Mouse (Mus musculus) CH12.LX (cell line): ENCODE results near the gene Zfyve1. TPM values are rescaled to one million over a fixed set of nuclear protein-coding genes. Genes with fewer than 3 reads are reported as not detected.

Source experiments
- DNase-seq: peaks from one replicate; pipeline ENCODE4 v3.0.0-alpha.2; 2013; ENCODE audit errors: extremely low read depth
- H3K27ac ChIP-seq: 2 replicates; pipeline ENCODE4 v1.5.1; 2012; ENCODE audit warnings: low read depth, mild to moderate bottlenecking, control low read depth, moderate library complexity; ENCODE audit not compliant: insufficient read depth
- H3K27me3 ChIP-seq: replicated peaks from 2 replicates; pipeline ENCODE3; 2012; ENCODE audit warnings: inconsistent platforms
- H3K36me3 ChIP-seq, 2 experiments: replicated peaks in 1 of 2; 2 replicates each; pipeline versions ENCODE3 to v1.6.1; 2012; ENCODE audit warnings: inconsistent platforms in 1 of 2, low read length in 1 of 2, mild to moderate bottlenecking in 1 of 2, mixed read lengths in 1 of 2, moderate library complexity in 1 of 2; ENCODE audit not compliant: control insufficient read depth in 1 of 2, insufficient read depth in 1 of 2
- H3K4me1 ChIP-seq, 2 experiments: 2 replicates each; pipeline ENCODE4 v1.6.1; 2012; ENCODE audit warnings: inconsistent platforms in 1 of 2, moderate library complexity in 1 of 2; ENCODE audit not compliant: insufficient read depth in 2 of 2, control insufficient read depth in 1 of 2
- H3K4me2 ChIP-seq: 2 replicates; pipeline ENCODE4 v1.6.1; 2012; ENCODE audit warnings: low read depth, mild to moderate bottlenecking, control low read depth; ENCODE audit not compliant: poor library complexity, insufficient read depth, severe bottlenecking
- H3K4me3 ChIP-seq, 3 experiments: fragments of 150-350 bp in 1 of 3; sonication (generic) in 1 of 3; replicated peaks in 1 of 3; 2 replicates each; pipeline versions ENCODE3 to v1.5.1; 2011 to 2012; ENCODE audit warnings: low read depth in 2 of 3, low read length in 2 of 3, mild to moderate bottlenecking in 2 of 3, moderate library complexity in 2 of 3, control low read depth in 1 of 3, improper control_type of control experiment in 1 of 3, inconsistent platforms in 1 of 3, mixed read lengths in 1 of 3; ENCODE audit not compliant: poor library complexity in 1 of 3
- H3K79me2 ChIP-seq: replicated peaks from 2 replicates; pipeline ENCODE4 v1.6.1; 2012; ENCODE audit warnings: mild to moderate bottlenecking, moderate library complexity; ENCODE audit not compliant: control insufficient read depth, poor library complexity, insufficient read depth, severe bottlenecking; ENCODE audit errors: extremely low read depth
- H3K9ac ChIP-seq: 2 replicates; pipeline ENCODE4 v1.6.1; 2012; ENCODE audit warnings: low read depth, mild to moderate bottlenecking, control low read depth, moderate library complexity; ENCODE audit not compliant: insufficient read depth
- H3K9me3 ChIP-seq: replicated peaks from 2 replicates; pipeline ENCODE3; 2012; ENCODE audit warnings: low read length, inconsistent platforms, mixed read lengths
- CHD1 ChIP-seq: IDR thresholded peaks from 2 replicates; pipeline ENCODE4 v1.6.1; 2012; ENCODE audit warnings: low read depth, low read length, improper control_type of control experiment, inconsistent platforms
- ETS1 ChIP-seq: conservative IDR thresholded peaks from 2 replicates; pipeline ENCODE4 v1.6.1; 2012; ENCODE audit warnings: low read depth, mild to moderate bottlenecking, inconsistent platforms, low read length, improper control_type of control experiment, moderate library complexity
- HCFC1 ChIP-seq: IDR thresholded peaks from 2 replicates; pipeline ENCODE4 v1.6.1; 2012; ENCODE audit warnings: low read depth, mild to moderate bottlenecking, inconsistent platforms, low read length, improper control_type of control experiment
- JUN ChIP-seq: IDR thresholded peaks from 2 replicates; pipeline ENCODE4 v1.6.1; 2011; ENCODE audit warnings: low read depth, mild to moderate bottlenecking, low read length, improper control_type of control experiment, moderate library complexity; ENCODE audit not compliant: insufficient read depth
- KAT2A ChIP-seq: IDR thresholded peaks from 2 replicates; pipeline ENCODE4 v1.6.1; 2012; ENCODE audit warnings: low read length, improper control_type of control experiment, inconsistent platforms; ENCODE audit not compliant: insufficient replicate concordance
- MAFK ChIP-seq: IDR thresholded peaks from 2 replicates; pipeline ENCODE4 v1.6.1; 2011; ENCODE audit warnings: low read length, improper control_type of control experiment; ENCODE audit not compliant: insufficient replicate concordance
- MEF2A ChIP-seq: IDR thresholded peaks from 2 replicates; pipeline ENCODE4 v1.6.1; 2014; ENCODE audit warnings: low read depth, mild to moderate bottlenecking, inconsistent platforms, low read length, improper control_type of control experiment, borderline replicate concordance
- POLR2AphosphoS2 ChIP-seq: IDR thresholded peaks from 2 replicates; pipeline ENCODE4 v1.6.1; 2011; ENCODE audit warnings: low read depth, low read length, improper control_type of control experiment
- RAD21 ChIP-seq: IDR thresholded peaks from 2 replicates; pipeline ENCODE4 v1.6.1; 2011; ENCODE audit warnings: low read depth, mild to moderate bottlenecking, low read length, improper control_type of control experiment, moderate library complexity
- RCOR1 ChIP-seq: conservative IDR thresholded peaks from 2 replicates; pipeline ENCODE4 v1.6.1; 2012; ENCODE audit warnings: low read depth, mild to moderate bottlenecking, inconsistent platforms, low read length, improper control_type of control experiment
- SIN3A ChIP-seq: IDR thresholded peaks from 2 replicates; pipeline ENCODE4 v1.6.1; 2012; ENCODE audit warnings: low read length, improper control_type of control experiment, inconsistent platforms
- SMC3 ChIP-seq: IDR thresholded peaks from 2 replicates; pipeline ENCODE4 v1.6.1; 2011; ENCODE audit warnings: low read depth, low read length, improper control_type of control experiment
- TBP ChIP-seq: conservative IDR thresholded peaks from 2 replicates; pipeline ENCODE4 v1.6.1; 2011; ENCODE audit warnings: low read depth, low read length, improper control_type of control experiment
- TCF12 ChIP-seq: IDR thresholded peaks from 2 replicates; pipeline ENCODE4 v1.6.1; 2014; ENCODE audit warnings: low read depth, mild to moderate bottlenecking, inconsistent platforms, low read length, improper control_type of control experiment
- UBTF ChIP-seq: IDR thresholded peaks from 2 replicates; pipeline ENCODE4 v1.6.1; 2012; ENCODE audit warnings: low read depth, mild to moderate bottlenecking, inconsistent platforms, low read length, improper control_type of control experiment, moderate library complexity
- USF1 ChIP-seq: IDR thresholded peaks from 2 replicates; pipeline ENCODE4 v1.6.1; 2014; ENCODE audit warnings: low read depth, mild to moderate bottlenecking, inconsistent platforms, low read length, improper control_type of control experiment
- ZNF384 ChIP-seq: IDR thresholded peaks from 2 replicates; pipeline ENCODE4 v1.6.1; 2012; ENCODE audit warnings: low read depth, low read length, improper control_type of control experiment, inconsistent platforms
- dilution Hi-C: fragments of 300-500 bp; cut with MboI; formaldehyde crosslinking; loops from 2 replicates; pipeline ENCODE4 v1.14.3; 2020; ENCODE audit warnings: low sequenced_read_pairs; ENCODE audit not compliant: extremely low pct_unique_long_range_greater_than_20kb, extremely low pct_ligation_motif_present
- in situ Hi-C: fragments of 300-500 bp; cut with MboI; formaldehyde crosslinking; loops from 3 replicates; pipeline ENCODE4 v1.14.3; 2019; ENCODE audit warnings: low sequenced_read_pairs, low pct_ligation_motif_present, low pct_unique_long_range_greater_than_20kb, mixed read lengths
- polyA plus RNA-seq: library from polyadenylated mRNA; unstranded; fragments of >175 nt; gene quantifications from 2 replicates; pipeline ENCODE4 v1.2.1, GENCODE M21; 2012; ENCODE audit warnings: low read depth; ENCODE audit not compliant: insufficient read length
- total RNA-seq, 2 experiments: library from RNA; depleted of rRNA; stranded (reverse); fragments of 300-350 nt in 1 of 2; fragments of >200 nt in 1 of 2; gene quantifications; 2 replicates each; pipeline ENCODE4 v1.2.3; 2012 to 2014

Gene Zfyve1
- total and polyA plus RNA-seq, 3 experiments = 6.0 to 17.6 (median 7.2) TPM

DNA sequence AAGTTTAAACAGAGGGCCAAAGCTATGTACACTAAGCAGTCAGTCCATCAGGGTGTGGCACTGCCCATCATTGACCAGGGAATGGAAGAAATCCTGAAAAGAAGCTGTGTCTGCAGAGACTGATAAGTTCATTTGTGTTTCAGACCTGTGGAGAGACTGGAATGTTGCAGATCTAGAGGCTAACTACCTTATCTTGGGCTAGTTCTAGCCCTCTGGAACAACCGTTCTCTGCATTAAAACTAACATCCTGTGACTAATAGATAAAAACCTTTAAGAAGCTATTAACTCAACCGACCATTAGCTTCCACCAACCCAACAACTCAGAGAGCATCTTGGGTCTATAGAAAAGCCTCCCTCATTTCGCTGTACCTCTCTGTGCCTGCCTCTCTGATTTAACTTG is 79.4 kb downstream of the Zfyve1 start:
- dilution Hi-C loops (no loop called here), in situ Hi-C loops (no loop called here)
- Histone ChIP-seq H3K27me3 (no peaks in the 10 kb centered on the region), H3K4me2 (no peak overlapping the region), H3K4me3 (no peak overlapping the region), H3K36me3 (no peaks in the 10 kb centered on the region), H3K9me3 (no peaks in the 10 kb centered on the region), H3K9ac (no peak overlapping the region), H3K79me2 (0 out of 2 replicates have a peak, but pooled peaks cover 2% of the 10 kb centered on the region), H3K27ac (no peak overlapping the region), H3K4me1 (peaks cover 3 to 13% of the 10 kb centered on the region in 2 experiments)
- DNase-seq = no peak
- TF ChIP-seq ETS1 (no peak), TBP (no peak), KAT2A (no peak), TCF12 (no peak), POLR2AphosphoS2 (no peak), ZNF384 (no peak), RAD21 (no peak), MEF2A (no peak), RCOR1 (no peak), USF1 (no peak), JUN (no peak), HCFC1 (no peak), CHD1 (no peak), SMC3 (no peak)

DNA sequence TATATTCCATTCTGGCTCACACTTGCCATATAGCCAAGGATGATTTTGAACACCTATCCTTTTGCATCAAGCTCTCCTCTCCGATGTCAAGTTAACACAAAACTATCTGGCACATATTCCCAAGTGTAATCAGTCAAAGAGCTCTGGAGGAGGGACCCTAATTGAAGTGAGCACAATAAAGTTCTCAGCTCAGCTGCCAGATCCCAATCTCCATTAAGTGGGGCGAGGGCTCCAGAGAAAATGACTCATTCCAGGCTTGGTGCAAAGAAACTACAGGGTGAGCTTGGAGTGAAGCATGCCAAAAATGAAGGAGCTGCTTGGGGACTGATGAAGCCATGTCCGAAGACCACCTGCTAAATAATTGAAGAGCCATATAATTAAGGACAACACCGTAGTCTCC is 82.8 kb downstream of the Zfyve1 start:
- Histone ChIP-seq H3K27me3 (no peaks in the 10 kb centered on the region), H3K36me3 (no peaks in the 10 kb centered on the region), H3K4me1 (peaks cover 0 to 8% of the 10 kb centered on the region in 2 experiments; a peak in 2 of 4 replicates), H3K27ac (no peak overlapping the region), H3K79me2 (no peaks in the 10 kb centered on the region), H3K9ac (no peak overlapping the region), H3K9me3 (no peaks in the 10 kb centered on the region), H3K4me2 (no peak overlapping the region), H3K4me3 (no peak overlapping the region)
- DNase-seq = no peak
- TF ChIP-seq MAFK (no peak), USF1 (no peak), SIN3A (no peak), UBTF (no peak)
- dilution Hi-C loops = no loop called here
- in situ Hi-C loops = no loop called here
